Mouse (Mus musculus) central nervous system, embryonic 11.5 days (tissue): ENCODE data around the gene Spp2. TPM values are rescaled to one million over a fixed set of nuclear protein-coding genes. Genes with fewer than 3 reads are reported as not detected.

Experiments used
- polyA plus RNA-seq: library from polyadenylated mRNA; depleted of rRNA; stranded (reverse); fragments of >200 nt; gene quantifications from 2 replicates; pipeline ENCODE4 v1.2.3, GENCODE M21; 2012; rRNA removed

Spp2 gene
- 2.7 and 7.3 TPM in 2 replicates for polyA plus RNA-seq

GRCm38 (mm10) chr1:88406807-88407198, at the start of gene Spp2:
Gene Spp2, plus strand, starts transcription at chr1:88406961.

Other genes starting within 250 kb of the Spp2 start
- gene Ugt1a5, start 240.9 kb upstream of the Spp2 start, polyA plus RNA-seq: 0.04 TPM in 1 of 2 replicates, not detected in the other
- 0.06 TPM in 1 of 2 replicates, not detected in the other for gene Ugt1a2, start 206.4 kb upstream of the Spp2 start, polyA plus RNA-seq
- 8.1 and 9.4 TPM in 2 replicates for gene Dnajb3, start 201.2 kb upstream of the Spp2 start, polyA plus RNA-seq
- 0.12 TPM in 1 of 2 replicates, not detected in the other for gene Ugt1a1, start 195.0 kb upstream of the Spp2 start, polyA plus RNA-seq
- gene Mroh2a, start 180.0 kb upstream of the Spp2 start, polyA plus RNA-seq: 0.10 TPM in 1 of 2 replicates, not detected in the other
- gene Hjurp, start 129.3 kb upstream of the Spp2 start, polyA plus RNA-seq: 257 and 303 TPM in 2 replicates
- gene Trpm8, start 129.3 kb upstream of the Spp2 start, polyA plus RNA-seq: 0.02 TPM in 2 replicates
- 0.04 TPM in 1 of 2 replicates, not detected in the other for gene Glrp1, start 103.1 kb downstream of the Spp2 start, polyA plus RNA-seq